Mouse (Mus musculus) liver (tissue): Measurements from ENCODE around the gene Nampt.

Experiments
- DNase-seq: peaks from one replicate; pipeline ENCODE4 v3.0.0-alpha.2; 2020; ENCODE audit warnings: mixed read lengths

Gene Nampt

DNA sequence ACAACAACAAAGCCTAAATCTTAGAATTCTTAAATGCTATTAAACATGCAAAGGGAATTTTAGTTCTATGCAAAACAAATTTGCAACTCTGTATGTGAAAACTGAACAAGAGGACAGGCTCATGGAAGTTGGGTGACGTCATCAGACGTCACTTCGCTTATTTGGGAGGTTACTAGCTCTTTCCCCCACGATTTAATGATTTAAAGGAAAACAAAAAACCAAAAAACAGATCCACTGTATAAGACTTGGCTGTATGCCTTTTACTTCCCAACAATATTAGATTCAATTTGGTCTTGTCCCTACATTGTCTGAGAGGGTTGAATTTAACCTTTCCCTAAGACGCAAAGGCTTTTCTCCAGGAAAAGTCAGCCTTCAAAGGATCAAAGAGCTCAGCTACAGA, at the start of gene Nampt:
TSS of gene Nampt (plus strand) at position 130 of the 400 bp plus-strand sequence.
- DNase-seq = no peak

DNA sequence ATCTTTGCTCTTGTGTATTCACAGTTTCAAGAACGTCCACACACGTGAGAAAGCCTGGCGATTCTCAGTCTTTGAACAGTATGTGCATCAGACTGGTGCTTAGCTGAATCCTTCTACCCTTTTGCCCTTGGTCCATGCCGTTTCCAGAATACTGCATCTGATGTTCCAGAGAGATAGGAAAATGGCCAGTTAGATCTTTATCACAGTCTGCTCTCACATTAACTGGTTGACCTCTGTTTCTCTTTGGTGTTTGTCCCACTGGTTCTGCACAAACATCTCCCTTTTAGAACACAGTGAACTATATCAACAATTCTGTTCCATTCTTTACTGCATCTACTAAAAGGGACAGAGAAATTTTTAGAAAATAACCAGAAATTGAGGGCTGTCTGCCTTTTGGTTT, 48.6 kb upstream of the Nampt start:
- no peak for DNase-seq

DNA sequence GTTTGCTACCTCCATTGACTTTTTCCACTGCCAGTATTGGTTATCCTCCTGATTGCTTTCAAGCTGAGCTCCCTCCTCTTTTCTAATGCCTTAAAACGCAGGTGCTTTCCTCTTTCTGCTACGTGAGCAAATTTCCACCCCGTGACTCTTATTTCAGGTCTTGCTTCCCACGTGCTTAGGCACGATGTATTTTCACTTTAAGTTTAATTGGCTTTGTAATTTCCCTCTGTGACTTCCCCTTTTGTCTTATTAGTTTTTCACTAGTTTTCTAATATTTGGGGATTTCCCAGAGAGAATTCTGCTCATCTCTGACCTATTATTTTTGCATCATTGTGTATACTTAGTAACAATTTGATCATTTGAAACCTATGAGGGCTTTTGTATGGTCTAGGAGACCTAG, 44.8 kb upstream of the Nampt start:
- DNase-seq = no peak

GRCm38 (mm10) chr12:32789092-32789491, 30.3 kb upstream of the Nampt start:
- DNase-seq = no peak

DNA sequence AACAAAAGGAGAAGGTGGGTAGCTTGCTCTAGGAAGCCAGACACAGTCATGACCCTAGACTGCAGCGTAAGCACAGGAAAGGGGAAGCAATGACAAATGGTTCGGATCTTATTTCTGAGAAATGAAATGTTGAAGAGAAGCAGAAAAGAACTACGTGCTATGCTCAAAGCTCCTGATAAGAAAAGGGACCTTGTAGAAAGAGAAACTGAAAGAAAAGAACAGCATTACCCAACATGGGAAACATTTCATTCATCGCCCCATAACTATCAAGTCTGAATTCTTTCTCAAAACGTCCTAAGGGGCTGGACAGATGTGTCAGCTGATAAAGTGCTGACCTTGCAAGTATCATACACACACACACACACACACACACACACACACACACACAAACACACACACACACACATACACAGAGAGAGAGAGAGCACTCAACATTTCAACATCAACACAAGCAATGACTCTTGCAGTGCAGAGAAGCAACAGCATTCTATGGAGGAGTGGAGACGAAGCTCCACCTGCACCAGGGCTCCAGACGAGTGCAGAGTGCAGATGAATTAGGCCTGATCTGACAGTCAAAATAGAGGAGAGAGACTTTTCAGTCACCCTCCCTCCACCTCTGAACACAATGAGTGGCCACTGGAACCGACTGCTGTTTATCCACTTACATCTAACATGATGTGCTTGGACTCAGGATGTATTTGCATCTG, 23.4 kb upstream of the Nampt start:
- DNase-seq = no peak

DNA sequence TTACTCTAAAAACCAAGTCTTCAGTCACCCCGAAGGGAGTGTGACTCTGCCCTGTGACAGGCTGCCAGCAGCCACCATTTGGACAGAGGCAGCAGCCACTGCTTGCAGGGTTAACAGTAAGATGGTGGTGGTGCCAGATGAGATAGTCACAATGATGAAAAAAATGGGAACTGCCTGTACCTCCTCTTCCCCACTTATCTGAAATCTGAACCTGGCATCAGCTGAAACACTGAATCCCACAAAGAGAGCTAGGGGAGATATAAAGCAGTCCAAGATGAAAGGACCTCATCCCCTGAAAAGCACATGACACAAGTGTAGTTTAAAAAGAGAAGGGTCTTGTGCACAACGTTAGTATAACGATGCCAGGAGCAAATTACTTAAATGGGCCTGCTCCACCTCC, 21.9 kb upstream of the Nampt start:
- no peak for DNase-seq

DNA sequence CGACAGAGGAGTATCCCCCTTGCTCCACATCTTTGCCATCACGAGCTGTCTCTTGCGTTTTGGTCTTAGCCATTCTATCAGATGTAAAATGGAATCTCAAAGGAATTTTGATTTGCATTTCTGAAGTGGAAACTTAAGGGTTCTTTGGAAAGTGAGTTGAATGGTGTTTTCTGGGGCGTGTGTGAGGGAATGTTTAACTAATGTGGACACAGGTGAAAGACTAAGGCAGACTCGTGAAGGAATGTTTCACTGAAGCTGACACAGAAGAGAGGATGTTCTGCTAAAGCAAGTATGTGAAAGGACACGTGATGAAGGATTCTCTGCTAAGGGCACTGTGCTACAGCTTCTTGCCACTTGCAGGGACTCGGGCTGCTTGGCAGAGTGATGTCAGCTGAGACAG, 18.3 kb upstream of the Nampt start:
- no peak for DNase-seq

DNA sequence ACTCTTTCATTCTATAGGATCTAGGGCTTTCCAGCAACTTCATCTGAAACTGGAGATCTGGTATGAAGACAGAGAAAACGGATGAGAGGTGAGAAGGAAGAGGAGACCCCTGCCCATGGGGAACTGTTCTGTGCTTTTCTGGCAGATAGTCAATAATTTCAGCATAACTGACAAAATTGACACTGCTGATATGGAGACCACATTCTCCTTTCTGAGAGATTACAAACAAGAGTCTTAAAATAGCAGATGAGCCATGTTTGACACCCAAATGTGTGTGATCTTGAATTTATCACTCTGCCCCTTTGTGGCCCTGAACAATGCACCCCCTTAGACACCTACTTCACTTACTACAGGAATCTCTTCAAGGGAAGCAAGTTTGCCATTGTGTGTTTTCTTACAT, 13.8 kb upstream of the Nampt start:
- DNase-seq = no peak

DNA sequence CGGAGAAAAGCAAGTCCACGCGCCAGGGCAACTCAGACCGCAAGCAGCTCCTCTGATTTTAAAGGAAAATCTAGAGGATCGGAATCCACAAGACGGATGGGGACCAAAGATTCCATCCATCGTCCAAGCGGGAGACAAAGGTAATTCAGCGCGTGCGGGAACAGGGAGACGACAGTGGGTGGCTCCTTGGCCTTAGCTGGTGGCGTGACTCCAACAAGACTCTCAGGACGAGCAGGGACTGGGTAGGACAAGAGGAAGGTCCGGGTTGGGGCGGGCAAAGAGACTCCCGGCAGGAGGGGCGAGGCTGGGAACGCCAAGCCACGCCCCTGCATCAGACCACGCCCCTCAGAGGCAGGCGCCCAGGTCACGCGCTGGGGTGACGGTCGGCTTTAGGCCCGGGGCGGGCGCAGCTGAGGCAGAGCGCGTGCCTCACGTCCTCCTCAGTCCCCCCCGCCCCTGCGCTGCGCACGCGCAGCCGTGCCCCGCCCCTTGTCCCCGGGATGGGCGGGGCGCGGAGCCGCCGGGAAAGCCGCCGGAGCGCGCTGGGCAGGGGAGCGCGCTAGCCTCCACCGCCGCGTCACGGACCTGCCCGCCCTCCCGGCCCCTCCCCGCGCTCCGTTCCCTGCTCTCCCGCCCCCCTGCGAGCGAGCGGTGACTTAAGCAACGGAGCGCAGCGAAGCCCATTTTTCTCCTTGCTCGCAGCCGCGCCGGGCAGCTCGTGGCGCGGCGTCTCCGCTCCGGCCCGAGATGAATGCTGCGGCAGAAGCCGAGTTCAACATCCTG, 669 bp downstream of the Nampt start:
- DNase-seq = peak; percentile 99

DNA sequence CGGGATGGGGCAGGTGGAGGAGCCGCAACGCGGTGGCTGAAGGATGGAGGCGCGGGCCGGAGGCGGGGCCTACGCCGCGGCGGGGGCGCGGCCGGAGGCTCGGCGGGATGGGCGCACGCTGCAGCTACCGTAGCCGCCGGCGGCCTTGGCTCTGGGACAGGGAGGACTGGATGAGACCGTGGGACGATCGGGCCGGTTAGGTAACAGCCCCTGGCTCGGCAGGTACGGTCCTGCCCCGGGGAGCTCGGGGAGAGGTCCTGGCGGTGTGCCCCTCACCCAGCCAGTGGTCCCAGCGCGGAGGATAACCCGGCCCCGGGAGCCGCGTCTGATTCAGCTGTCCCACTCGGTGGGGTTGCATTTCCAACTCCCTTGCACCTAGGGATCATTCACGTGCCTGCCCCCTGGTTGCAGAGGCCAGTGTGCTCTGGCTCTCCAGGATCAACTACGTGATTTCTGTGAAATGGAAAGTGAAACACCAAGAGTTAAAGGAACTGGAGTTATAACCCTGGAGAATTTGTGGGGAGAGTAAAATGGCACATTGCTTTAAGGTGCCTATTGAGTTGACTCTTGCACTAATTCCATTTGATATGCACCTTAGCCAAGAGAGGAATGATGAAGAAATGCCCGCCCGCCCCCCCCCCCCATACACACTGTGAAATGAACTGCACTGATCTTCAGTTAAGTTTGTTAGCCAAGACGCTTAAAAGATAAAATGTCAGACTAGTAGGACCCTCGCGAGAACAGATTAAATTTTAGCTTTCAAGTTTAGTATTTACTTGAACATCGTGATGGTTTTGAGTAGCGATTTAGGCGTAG, 1.6 kb downstream of the Nampt start:
- DNase-seq = peak; percentile 77

- DNase-seq = no peak
These were observed 2.2 kb downstream of the Nampt start for GRCm38 (mm10) chr12:32821504-32822011.

GRCm38 (mm10) chr12:32822066-32822465, 2.7 kb downstream of the Nampt start:
- DNase-seq = no peak

DNA sequence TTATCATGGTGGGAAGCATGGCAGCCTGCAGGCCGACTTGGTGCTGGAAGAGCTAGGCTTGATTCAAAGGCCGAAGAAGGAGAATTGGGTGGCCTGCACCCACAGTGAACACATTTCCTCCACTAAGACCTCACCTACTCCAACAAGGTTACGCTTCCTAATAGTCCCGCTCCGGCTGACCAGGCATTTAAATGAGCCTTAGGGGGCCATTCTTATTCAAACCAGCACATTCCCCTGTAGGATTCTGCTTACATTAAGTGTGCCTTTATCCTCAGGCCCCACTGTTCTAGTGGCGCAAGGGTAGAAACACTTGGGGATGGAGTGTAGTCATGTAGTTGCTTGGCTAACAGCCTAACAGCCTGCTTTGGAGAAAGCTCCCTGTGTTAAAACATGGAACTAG, 5.2 kb downstream of the Nampt start:
- no peak for DNase-seq

DNA sequence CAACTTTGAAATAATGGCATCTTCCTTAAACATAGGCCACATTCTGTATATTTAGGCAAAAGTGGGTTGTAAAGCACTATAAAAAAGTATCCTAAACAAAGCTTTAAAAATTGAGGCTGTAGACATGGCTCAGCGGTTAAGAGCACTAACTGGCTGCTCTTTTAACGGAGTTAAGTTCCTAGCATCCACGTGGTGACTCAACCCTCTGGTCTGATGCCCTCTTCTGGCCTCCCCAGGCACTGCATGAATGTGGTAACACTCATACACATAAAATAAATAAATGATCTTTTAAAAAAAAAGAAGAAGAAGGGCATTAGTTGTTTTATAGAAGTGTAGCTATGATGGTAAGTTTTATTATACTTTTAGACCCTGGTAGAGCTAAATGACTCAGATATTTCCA, 7.6 kb downstream of the Nampt start:
- DNase-seq = peak; percentile 64

DNA sequence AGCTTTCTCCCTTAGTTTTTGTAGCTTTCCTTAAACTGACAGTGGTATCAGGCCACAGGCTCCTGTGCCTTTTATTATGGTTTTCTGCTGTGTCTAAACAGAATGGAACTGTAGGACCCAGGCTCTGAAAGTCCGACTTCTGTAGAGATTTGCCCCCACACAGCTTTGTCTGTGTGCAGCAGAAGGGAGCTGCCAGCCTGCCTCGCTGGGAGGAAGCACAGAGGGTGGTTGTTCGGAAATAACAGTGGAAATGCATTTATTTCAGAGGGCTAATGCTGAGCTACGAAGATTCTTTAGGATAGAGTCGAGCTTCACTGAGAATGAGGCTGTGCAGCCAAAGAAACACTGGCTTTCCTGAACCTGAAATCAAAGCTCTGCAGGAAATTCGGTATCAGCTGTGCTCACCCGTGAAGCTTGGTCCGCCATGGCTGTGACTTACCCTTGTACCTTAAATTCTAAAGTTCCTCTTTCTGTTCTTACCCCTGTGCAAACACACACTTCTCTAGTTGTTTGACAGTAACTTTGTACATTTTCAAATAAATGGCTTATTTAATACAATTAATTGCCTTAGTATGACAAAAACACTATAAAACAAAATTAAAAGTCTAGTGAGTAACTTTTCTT, 8.9 kb downstream of the Nampt start:
- no peak for DNase-seq

- no peak for DNase-seq
These were observed 10.2 kb downstream of the Nampt start for GRCm38 (mm10) chr12:32829321-32830090.

DNA sequence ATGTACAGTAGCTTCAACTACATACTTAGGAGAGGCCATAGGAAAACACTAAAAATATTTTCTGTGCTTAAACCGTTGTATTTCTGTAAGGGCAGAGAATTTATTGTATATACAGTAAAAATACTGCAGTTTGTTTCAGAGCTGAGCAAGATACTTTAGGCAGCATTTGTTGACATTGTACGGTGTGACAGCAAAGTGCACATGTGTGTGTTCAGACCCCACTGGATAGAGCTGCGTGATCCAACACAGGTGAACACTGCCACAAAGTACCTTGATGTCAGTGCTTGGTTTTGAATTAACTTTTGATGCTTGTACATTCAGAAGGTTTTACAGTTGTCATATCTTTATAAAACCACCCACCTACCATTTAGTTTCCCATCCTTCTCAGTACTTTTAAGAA, 12.7 kb downstream of the Nampt start:
- no peak for DNase-seq

DNA sequence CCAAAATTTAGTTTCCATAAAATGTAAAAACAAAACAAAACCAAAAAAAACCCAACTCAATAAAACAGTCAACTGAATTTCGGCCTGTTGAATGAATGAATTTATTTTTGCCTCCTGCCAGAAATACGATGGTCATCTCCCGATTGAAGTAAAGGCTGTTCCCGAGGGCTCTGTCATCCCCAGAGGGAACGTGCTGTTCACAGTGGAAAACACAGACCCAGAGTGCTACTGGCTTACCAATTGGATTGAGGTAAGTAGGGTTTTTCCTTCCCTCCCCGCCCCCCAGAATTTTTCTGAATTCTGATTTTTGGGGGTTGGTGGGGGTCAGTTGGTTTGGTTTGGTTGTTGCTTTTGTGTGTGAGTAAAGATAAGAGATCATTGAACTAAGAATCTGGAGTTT, 15.4 kb downstream of the Nampt start:
- no peak for DNase-seq

DNA sequence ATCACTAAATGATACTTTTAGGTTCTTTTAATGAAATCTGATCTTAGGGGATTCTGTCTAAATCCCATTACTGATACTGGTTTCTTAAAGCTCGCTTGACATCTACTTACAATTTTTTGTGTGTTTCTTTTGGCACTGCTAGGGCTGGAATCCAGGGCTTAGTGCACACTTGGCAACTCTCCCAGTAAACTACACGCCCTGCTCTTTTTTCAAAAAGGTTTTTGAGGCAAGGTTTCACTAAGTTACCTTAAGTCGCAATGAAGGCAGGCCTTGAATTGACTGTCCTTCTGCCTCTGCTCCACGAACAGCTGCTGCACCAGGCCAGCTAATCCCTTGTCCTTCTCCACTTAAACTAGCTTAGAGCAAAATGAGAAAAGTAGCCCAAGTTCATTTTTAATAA, 15.9 kb downstream of the Nampt start:
- DNase-seq = no peak

GRCm38 (mm10) chr12:32838406-32838805, 19.1 kb downstream of the Nampt start:
- DNase-seq = no peak

- no peak for DNase-seq
These were observed 19.6 kb downstream of the Nampt start for GRCm38 (mm10) chr12:32838954-32839353.

DNA sequence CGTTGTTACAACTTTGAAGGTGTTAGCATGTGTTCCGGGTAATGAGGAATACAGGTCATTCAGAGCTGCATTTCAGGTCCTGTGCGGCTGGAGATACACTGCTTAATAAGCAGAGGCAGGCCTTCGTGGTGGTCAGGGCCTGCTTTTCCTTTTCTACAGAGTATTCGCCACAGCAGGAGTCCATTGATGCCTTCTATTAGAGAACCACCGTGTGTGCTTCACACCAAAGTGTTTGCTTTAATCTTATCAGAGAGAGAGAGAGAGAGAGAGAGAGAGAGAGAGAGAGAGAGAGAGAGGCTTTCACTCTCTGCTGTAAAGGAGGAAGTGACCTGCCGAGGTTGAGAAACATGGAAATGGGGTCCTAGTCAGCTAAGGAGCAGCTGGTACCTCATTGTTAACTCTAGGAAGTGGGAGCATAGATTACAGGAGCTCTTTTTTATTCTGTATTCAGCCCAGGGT, 22.1 kb downstream of the Nampt start:
- DNase-seq = no peak
